Mouse (Mus musculus): Measurements from ENCODE around the gene A030005L19Rik. TPM values are rescaled to one million over a fixed set of nuclear protein-coding genes. Genes with fewer than 3 reads are reported as not detected.
A peak's percentile ranks its signal among the peaks of the same experiment; 100 is the strongest.
"Not testable (repeated sequence)": the region's sequence is repeated elsewhere in the genome, so short reads cannot be mapped to it uniquely, and the experiment has no call there.

Gene A030005L19Rik
- not detected in 2 replicates for polyA plus RNA-seq (2015; fragmentation: Nextera tagmentation; extraction: Ambion mirVana)

DNA sequence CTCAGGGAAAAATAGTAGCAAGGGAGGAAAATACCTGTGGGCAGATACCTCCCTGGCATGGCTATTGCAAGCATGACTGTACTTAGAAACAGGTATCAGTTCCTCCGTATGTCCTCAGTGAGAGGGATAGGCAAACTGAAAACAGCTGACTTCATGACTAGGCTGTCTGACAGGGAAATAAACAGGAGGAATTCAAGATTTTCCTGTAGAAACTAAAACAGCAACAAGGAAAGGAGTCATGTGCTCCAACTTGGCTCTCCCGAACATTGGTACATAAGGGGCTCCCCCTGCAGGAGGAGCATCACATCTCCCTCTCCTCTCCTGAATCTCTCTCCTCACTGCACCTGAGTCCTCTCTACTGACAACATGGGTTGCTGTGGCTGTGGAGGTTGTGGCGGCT lies at the start of gene A030005L19Rik:
TSS of gene A030005L19Rik (plus strand) at position 301 of the 400 bp plus-strand sequence.
- Histone ChIP-seq H3K9ac (replicated peaks) (no peak within 1 kb of the TSS), H3K9me3 (no peaks in the 10 kb centered on the region), H3K27ac (replicated peaks) (no peak within 1 kb of the TSS), H3K4me2 (replicated peaks) (no peak within 1 kb of the TSS), H3K27me3 (no peaks in the 10 kb centered on the region), H3K36me3 (no peaks in the 10 kb centered on the region), H3K4me1 (no peaks in the 10 kb centered on the region), H3K4me3 (no peak within 1 kb of the TSS)
- WGBS: 90% methylated on average over 3 of the region's 3 CpGs
- no peak for ATAC-seq (replicated peaks)

DNA sequence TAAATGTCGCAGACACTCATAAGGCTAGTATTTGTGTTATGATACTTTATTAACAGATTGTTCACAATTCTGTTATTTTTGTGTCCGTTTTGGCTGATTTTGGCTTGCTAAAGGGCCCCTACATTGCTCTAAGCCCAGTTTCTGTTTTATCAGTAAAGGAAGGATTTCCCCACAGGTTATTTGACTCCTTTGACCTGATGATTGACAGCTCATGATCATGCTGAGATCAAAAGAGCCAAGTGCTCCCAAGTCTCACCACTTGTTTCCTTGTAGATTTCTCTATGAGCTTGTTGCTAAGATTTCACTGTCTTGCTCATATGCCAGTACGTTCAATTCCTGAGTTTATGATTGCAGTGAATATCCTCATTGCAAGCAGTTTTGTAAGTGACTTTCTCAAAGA lies 42.9 kb upstream of the A030005L19Rik start:
- no peak overlapping the region for H3K4me3 ChIP-seq
- H3K9ac ChIP-seq (replicated peaks): no peak overlapping the region
- H3K4me1 ChIP-seq: no peaks in the 10 kb centered on the region
- H3K27me3 ChIP-seq: no peaks in the 10 kb centered on the region
- peaks cover 9% of the 10 kb centered on the region for H3K36me3 ChIP-seq
- no peak overlapping the region for H3K4me2 ChIP-seq (replicated peaks)
- 90% methylated on average over 3 of the region's 3 CpGs for WGBS
- no peak overlapping the region for H3K27ac ChIP-seq (replicated peaks)
- no peak for ATAC-seq (replicated peaks)
- H3K9me3 ChIP-seq: no peaks in the 10 kb centered on the region

- Histone ChIP-seq H3K4me2 (replicated peaks) (no peak overlapping the region), H3K9me3 (no peaks in the 10 kb centered on the region), H3K27me3 (no peaks in the 10 kb centered on the region), H3K4me1 (no peaks in the 10 kb centered on the region), H3K27ac (replicated peaks) (no peak overlapping the region), H3K4me3 (no peak overlapping the region), H3K36me3 (peaks cover 24% of the 10 kb centered on the region), H3K9ac (replicated peaks) (no peak overlapping the region)
- ATAC-seq (replicated peaks): no peak
- WGBS: 83% methylated on average over 2 of the region's 2 CpGs
Measured at GRCm38 (mm10) chr1:82879172-82879571, 34.0 kb upstream of the A030005L19Rik start.

GRCm38 (mm10) chr1:82880196-82880595 lies 32.9 kb upstream of the A030005L19Rik start:
- Histone ChIP-seq H3K27ac (replicated peaks) (no peak overlapping the region), H3K27me3 (no peaks in the 10 kb centered on the region), H3K4me2 (replicated peaks) (no peak overlapping the region), H3K36me3 (peaks cover 28% of the 10 kb centered on the region), H3K4me1 (no peaks in the 10 kb centered on the region), H3K9me3 (no peaks in the 10 kb centered on the region), H3K4me3 (no peak overlapping the region), H3K9ac (replicated peaks) (no peak overlapping the region)
- no peak for ATAC-seq (replicated peaks)
- WGBS: 71% methylated on average over 8 of the region's 8 CpGs

GRCm38 (mm10) chr1:82893269-82893668 lies 19.9 kb upstream of the A030005L19Rik start:
- Histone ChIP-seq H3K9me3 (no peaks in the 10 kb centered on the region), H3K9ac (replicated peaks) (no peak overlapping the region), H3K4me3 (no peak overlapping the region), H3K4me2 (replicated peaks) (no peak overlapping the region), H3K4me1 (no peaks in the 10 kb centered on the region), H3K27ac (replicated peaks) (no peak overlapping the region), H3K27me3 (no peaks in the 10 kb centered on the region), H3K36me3 (peaks cover 28% of the 10 kb centered on the region)
- 94% methylated on average over 7 of the region's 7 CpGs for WGBS
- no peak for ATAC-seq (replicated peaks)

- ATAC-seq (replicated peaks): no peak
- H3K4me3 ChIP-seq: no peak overlapping the region
- H3K4me1 ChIP-seq: no peaks in the 10 kb centered on the region
- H3K9me3 ChIP-seq: no peaks in the 10 kb centered on the region
- no peak overlapping the region for H3K27ac ChIP-seq (replicated peaks)
- WGBS: 98% methylated on average over 1 of the region's 1 CpGs
- H3K36me3 ChIP-seq: peaks cover 16% of the 10 kb centered on the region; the same call in 1 of the 2 replicates
- H3K9ac ChIP-seq (replicated peaks): no peak overlapping the region
- no peaks in the 10 kb centered on the region for H3K27me3 ChIP-seq
- no peak overlapping the region for H3K4me2 ChIP-seq (replicated peaks)
Measured at GRCm38 (mm10) chr1:82900567-82900966, 12.6 kb upstream of the A030005L19Rik start.

DNA sequence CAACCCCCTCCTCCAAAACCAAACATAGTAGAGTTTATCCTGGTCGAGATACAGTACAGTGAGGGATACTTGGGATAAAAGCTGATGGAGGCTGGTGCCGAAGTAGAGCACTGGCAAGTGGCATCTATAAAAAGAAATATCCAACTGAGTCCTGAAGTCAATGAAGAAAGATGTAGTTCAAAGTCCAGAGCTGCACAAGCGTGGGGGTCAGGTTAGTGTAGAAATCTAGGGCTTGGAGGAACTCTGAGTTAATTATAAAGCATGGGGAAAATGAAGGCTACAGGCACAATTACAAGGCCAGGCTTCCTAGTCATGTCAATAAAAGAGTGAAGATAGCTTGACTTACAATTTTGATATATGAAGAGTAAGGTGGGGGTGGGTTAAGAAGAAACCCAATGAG lies 11.9 kb upstream of the A030005L19Rik start:
- no peak overlapping the region for H3K4me2 ChIP-seq (replicated peaks)
- H3K9ac ChIP-seq (replicated peaks): no peak overlapping the region
- H3K4me1 ChIP-seq: no peaks in the 10 kb centered on the region
- no peaks in the 10 kb centered on the region for H3K27me3 ChIP-seq
- no peak overlapping the region for H3K27ac ChIP-seq (replicated peaks)
- 97% methylated on average over 3 of the region's 3 CpGs for WGBS
- H3K36me3 ChIP-seq: peaks cover 16% of the 10 kb centered on the region; the same call in 1 of the 2 replicates
- H3K9me3 ChIP-seq: no peaks in the 10 kb centered on the region
- ATAC-seq (replicated peaks): no peak
- H3K4me3 ChIP-seq: no peak overlapping the region

DNA sequence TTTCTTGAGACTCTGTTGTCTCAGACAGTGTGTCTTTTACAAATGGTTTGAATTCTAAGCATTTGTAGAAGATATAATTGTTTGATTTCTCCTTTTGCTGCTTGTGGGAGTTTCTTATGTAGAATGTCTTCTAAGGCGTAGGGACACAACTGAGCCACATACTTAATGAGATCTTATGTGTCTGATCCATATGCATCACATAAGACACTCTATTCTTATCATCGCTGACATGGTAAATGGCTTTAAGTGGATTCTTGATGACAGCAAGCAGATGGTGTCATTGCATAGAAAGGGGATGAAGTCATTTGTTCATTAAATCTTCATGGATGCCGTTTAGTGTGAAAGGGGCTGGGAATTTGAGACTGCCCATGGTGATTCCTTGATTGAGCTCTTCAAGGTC lies 7.2 kb upstream of the A030005L19Rik start:
- WGBS: 45% methylated on average over 3 of the region's 3 CpGs
- Histone ChIP-seq H3K4me1 (no peaks in the 10 kb centered on the region), H3K36me3 (peaks cover 9% of the 10 kb centered on the region; the same call in 1 of the 2 replicates), H3K4me3 (no peak overlapping the region), H3K9me3 (no peaks in the 10 kb centered on the region), H3K27me3 (no peaks in the 10 kb centered on the region), H3K27ac (replicated peaks) (no peak overlapping the region), H3K9ac (replicated peaks) (no peak overlapping the region), H3K4me2 (replicated peaks) (no peak overlapping the region)
- ATAC-seq (replicated peaks): peak; percentile 8; the same call in 1 of the 2 replicates

DNA sequence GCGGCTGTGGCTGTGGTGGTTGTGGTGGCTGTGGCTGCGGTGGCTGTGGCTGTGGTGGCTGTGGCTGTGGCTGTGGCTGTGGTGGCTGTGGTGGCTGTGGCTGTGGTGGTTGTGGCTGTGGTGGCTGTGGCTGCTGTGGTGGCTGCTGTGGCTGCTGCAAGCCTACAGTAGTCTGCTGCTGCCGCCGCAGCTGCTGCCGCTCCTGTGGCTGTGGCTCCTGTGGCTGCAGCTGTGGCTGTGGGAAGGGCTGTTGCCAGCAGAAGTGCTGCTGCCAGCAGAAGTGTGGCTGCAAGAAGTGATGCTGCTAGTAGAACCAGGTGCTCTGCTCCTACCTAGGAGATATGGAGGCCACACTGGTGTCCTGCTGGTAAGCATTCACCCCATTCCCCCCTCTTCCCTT lies 309 bp downstream of the A030005L19Rik start:
- ATAC-seq (replicated peaks); H3K4me1 ChIP-seq; H3K9ac ChIP-seq (replicated peaks); H3K9me3 ChIP-seq; H3K4me3 ChIP-seq; H3K27me3 ChIP-seq; H3K4me2 ChIP-seq (replicated peaks); H3K27ac ChIP-seq (replicated peaks); H3K36me3 ChIP-seq: not testable (repeated sequence)
- WGBS: 97% methylated on average over 5 of the region's 5 CpGs

DNA sequence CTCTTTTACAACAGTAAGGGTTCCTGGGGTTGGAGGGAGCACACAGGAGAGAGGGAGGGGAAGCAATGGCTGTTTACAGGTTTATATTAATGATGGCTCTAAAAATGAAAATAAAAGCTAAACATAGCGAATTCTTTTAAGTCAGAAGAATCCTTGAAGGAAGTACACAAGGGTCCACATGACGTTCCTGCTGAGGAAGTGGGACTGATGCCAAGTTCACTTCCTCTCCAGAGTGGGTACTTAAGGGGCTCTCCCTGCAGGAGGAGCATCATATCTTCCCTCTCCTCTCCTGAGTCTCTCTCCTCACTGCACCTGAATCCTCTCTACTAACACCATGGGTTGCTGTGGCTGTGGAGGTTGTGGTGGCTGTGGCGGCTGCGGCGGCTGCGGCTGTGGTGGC lies 11.5 kb downstream of the A030005L19Rik start, which contains the start of gene A030014E15Rik:
TSS of gene A030014E15Rik (plus strand) at position 268 of the 400 bp plus-strand sequence.
- no peaks in the 10 kb centered on the region for H3K36me3 ChIP-seq
- H3K9me3 ChIP-seq: no peaks in the 10 kb centered on the region
- no peak within 1 kb of the TSS for H3K4me2 ChIP-seq (replicated peaks)
- WGBS: 83% methylated on average over 3 of the region's 6 CpGs
- no peak for ATAC-seq (replicated peaks)
- H3K4me3 ChIP-seq: no peak within 1 kb of the TSS
- no peak within 1 kb of the TSS for H3K9ac ChIP-seq (replicated peaks)
- H3K27me3 ChIP-seq: no peaks in the 10 kb centered on the region
- H3K4me1 ChIP-seq: no peaks in the 10 kb centered on the region
- H3K27ac ChIP-seq (replicated peaks): no peak within 1 kb of the TSS

- not testable (repeated sequence) for H3K27ac ChIP-seq (replicated peaks); H3K4me3 ChIP-seq; H3K4me2 ChIP-seq (replicated peaks); H3K4me1 ChIP-seq; H3K27me3 ChIP-seq; ATAC-seq (replicated peaks); H3K9me3 ChIP-seq; H3K36me3 ChIP-seq; H3K9ac ChIP-seq (replicated peaks)
- 98% methylated on average over 3 of the region's 3 CpGs for WGBS
Measured at GRCm38 (mm10) chr1:82930558-82930957, 17.4 kb downstream of the A030005L19Rik start.

DNA sequence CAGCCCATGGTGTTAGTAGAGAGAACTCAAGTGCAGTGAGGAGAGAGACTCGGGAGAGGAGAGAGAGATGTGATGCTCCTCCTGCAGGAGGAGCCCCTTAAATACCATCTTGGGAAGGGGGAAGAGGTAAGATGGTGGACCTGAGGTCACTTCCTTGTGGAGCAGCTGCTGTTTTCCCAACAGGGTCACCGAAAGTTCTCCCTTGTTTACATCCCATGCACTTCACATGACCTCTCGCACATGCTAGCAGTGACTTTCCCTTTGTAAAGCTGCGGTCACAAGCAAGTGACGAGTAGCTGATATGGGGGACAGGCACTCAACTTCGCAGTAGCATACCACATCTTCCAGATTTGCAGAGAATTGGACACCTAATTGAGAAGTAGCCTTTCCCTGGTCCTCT lies 18.2 kb downstream of the A030005L19Rik start, which contains the start of gene Gm6217:
TSS of gene Gm6217 (minus strand) at position 74 of the 400 bp plus-strand sequence.
- ATAC-seq (replicated peaks); H3K9ac ChIP-seq (replicated peaks); H3K36me3 ChIP-seq; H3K27ac ChIP-seq (replicated peaks); H3K27me3 ChIP-seq; H3K4me1 ChIP-seq; H3K9me3 ChIP-seq; H3K4me3 ChIP-seq; H3K4me2 ChIP-seq (replicated peaks): not testable (repeated sequence)
- whole genome bisulfite sequencing: no CpG with 5 or more reads among the region's 6 CpGs

DNA sequence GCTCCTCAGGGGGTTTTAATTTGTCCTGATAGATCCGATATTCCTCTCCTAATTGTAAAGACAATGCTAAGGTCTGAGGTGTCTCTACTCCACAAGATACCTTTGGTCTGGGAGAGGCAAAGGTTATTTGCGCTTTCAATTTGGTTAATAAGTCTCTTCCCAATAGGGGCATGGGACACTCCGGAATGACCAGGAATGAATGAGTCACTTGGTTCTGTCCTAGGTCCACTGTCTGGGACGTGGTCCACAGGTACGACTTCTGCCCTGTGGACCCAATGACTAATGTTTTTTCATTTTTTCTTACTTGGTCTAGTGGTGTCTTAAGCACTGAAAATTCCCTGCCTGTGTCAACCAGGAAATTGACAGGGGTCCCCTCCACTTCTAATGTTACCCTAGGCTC lies 25.5 kb downstream of the A030005L19Rik start:
- Histone ChIP-seq H3K9me3 (no peaks in the 10 kb centered on the region), H3K27me3 (no peaks in the 10 kb centered on the region), H3K9ac (replicated peaks) (no peak overlapping the region), H3K4me1 (no peaks in the 10 kb centered on the region), H3K36me3 (no peaks in the 10 kb centered on the region), H3K4me3 (no peak overlapping the region), H3K4me2 (replicated peaks) (no peak overlapping the region), H3K27ac (replicated peaks) (no peak overlapping the region)
- ATAC-seq (replicated peaks): no peak
- 95% methylated on average over 5 of the region's 5 CpGs for WGBS

Data from forebrain, embryonic 15.5 days (tissue).